Mouse (Mus musculus) megakaryocyte, embryonic 14.5 days (primary cell): ENCODE data around the gene Gata5.

Experiments used
- FLI1 ChIP-seq: IDR thresholded peaks from 2 replicates; pipeline ENCODE4 v1.6.1; 2012; ENCODE audit warnings: low read length, inconsistent platforms, mixed read lengths
- GATA1 ChIP-seq: IDR thresholded peaks from 3 replicates; pipeline ENCODE4 v1.6.1; 2012; ENCODE audit warnings: mixed read lengths, low read length, inconsistent platforms, borderline replicate concordance

GRCm38 (mm10) chr2:180317591-180317990, 16.9 kb downstream of the Gata5 start:
- no peak for TF ChIP-seq GATA1
- TF ChIP-seq FLI1 = no peak
